Mouse (Mus musculus) 3134 (cell line): ENCODE results near the gene Gm45521.

ENCODE experiments used
- DNase-seq: peaks from one replicate; pipeline ENCODE4 v3.0.0-alpha.2; 2011; ENCODE audit warnings: low spot score; ENCODE audit not compliant: insufficient read length; ENCODE audit errors: extremely low read depth

Gene Gm45521

GRCm38 (mm10) chr14:7951234-7951633 is 5.9 kb upstream of the Gm45521 start:
- no peak for DNase-seq

GRCm38 (mm10) chr14:7952610-7953254 is 4.4 kb upstream of the Gm45521 start:
- DNase-seq: no peak

- DNase-seq: peak; percentile 63
These were observed 3.0 kb upstream of the Gm45521 start for GRCm38 (mm10) chr14:7954071-7954471.

- no peak for DNase-seq
These were observed 661 bp upstream of the Gm45521 start for GRCm38 (mm10) chr14:7956427-7956826.

GRCm38 (mm10) chr14:7960616-7961015 is 3.5 kb downstream of the Gm45521 start:
- no peak for DNase-seq

GRCm38 (mm10) chr14:7961714-7962113 is 4.6 kb downstream of the Gm45521 start:
- no peak for DNase-seq

- no peak for DNase-seq
These were observed 5.5 kb downstream of the Gm45521 start for GRCm38 (mm10) chr14:7962626-7963025.

GRCm38 (mm10) chr14:7963160-7963559 is 6.1 kb downstream of the Gm45521 start:
- no peak for DNase-seq

- DNase-seq: no peak
These were observed 7.3 kb downstream of the Gm45521 start for GRCm38 (mm10) chr14:7964219-7964889.

GRCm38 (mm10) chr14:7971889-7972493 is 14.9 kb downstream of the Gm45521 start:
- DNase-seq: no peak

- no peak for DNase-seq
These were observed 17.6 kb downstream of the Gm45521 start for GRCm38 (mm10) chr14:7974643-7975042.

GRCm38 (mm10) chr14:7975177-7975576 is 18.1 kb downstream of the Gm45521 start:
- no peak for DNase-seq

GRCm38 (mm10) chr14:7977471-7977870 is 20.4 kb downstream of the Gm45521 start:
- DNase-seq: no peak

- DNase-seq: no peak
These were observed 21.1 kb downstream of the Gm45521 start for GRCm38 (mm10) chr14:7978183-7978582.

- DNase-seq: no peak
These were observed 24.1 kb downstream of the Gm45521 start for GRCm38 (mm10) chr14:7981226-7981625.

GRCm38 (mm10) chr14:7986913-7987312 is 29.8 kb downstream of the Gm45521 start:
- no peak for DNase-seq

GRCm38 (mm10) chr14:7989371-7989770 is 32.3 kb downstream of the Gm45521 start:
- DNase-seq: no peak

- no peak for DNase-seq
These were observed 32.9 kb downstream of the Gm45521 start for GRCm38 (mm10) chr14:7989961-7990360.

- DNase-seq: no peak
These were observed 34.2 kb downstream of the Gm45521 start for GRCm38 (mm10) chr14:7991108-7991776.

- DNase-seq: no peak
These were observed 35.1 kb downstream of the Gm45521 start for GRCm38 (mm10) chr14:7992158-7992557.

- DNase-seq: no peak
These were observed 37.2 kb downstream of the Gm45521 start, which contains the start of gene Dnase1l3 for GRCm38 (mm10) chr14:7994271-7994767. TSS of gene Dnase1l3 (minus strand) at chr14:7994573.
